18 mouse cellular contexts compared by ENCODE assay signal in the genomic region with DNA sequence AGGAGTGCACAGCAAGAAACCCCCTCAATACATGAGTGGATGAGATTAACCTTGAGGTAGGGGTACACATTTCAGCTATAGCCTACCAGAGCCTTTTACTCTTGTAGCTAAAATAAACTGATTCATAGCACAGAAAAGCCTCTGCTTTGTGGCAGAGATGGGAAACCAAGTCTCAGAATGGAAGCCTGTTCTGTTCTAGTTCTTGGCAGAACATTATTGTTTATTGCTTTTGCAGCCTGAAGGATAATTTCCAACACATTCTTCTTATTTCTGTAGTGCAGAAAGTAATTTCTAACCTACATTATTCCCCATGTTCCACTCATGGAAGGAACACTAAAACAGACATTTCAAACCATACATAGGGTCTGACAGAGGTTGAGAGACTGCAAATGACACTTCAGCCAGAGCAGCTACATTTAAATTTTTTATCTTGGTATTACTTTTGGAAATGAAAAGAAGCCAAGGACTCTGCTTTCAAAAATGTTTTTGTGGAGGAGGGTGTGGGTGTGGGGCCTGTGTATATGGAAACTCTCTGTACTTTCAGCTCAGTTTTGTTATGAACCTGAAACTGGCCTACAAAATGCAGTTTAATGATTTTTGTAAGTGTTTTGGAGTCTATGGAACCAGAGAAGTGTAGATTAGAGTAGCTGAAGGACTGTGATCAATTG. TPM values are rescaled to one million over a fixed set of nuclear protein-coding genes. Genes with fewer than 3 reads are reported as not detected.
A peak's percentile ranks its signal among the peaks of the same experiment; 100 is the strongest.
DNase-seq lines count a peak whose midpoint lies in the region; ATAC-seq and TF ChIP-seq lines count a peak whose summit lies in the region.
"Had no signal": no experiment of that assay in that cellular context is flagged by ENCODE, and none has a peak within 500 bp of the region (broad histone marks: within the 10 kb centered on the region; RNA-seq: fewer than 3 reads in every experiment).

No protein-coding gene starts in this region.

- no peak overlapping the region for H3K9ac ChIP-seq in heart, adult 2 months (ENCODE audit: low read depth, low read length)
- no peak overlapping the region for H3K9ac ChIP-seq in stomach, postnatal 0 days (ENCODE audit: low read length)
- H3K9ac ChIP-seq: embryonic facial prominence, embryonic 13.5 days; forebrain, embryonic 15.5 days; limb, embryonic 15.5 days; midbrain, embryonic 15.5 days had no signal

- intact Hi-C loops in heart, adult 2 months (cut with DNase I), result no loop called here

- no peak for ATAC-seq in stomach, postnatal 0 days (ENCODE audit: low FRiP score, low TSS enrichment)
- no peak for ATAC-seq in granulocyte monocyte progenitor cell, adult 5-6 weeks (replicated peaks; ENCODE audit: poor library complexity, severe bottlenecking)
- ATAC-seq: forebrain, embryonic 15.5 days; midbrain, embryonic 15.5 days; Patski had no signal

- H3K36me3 ChIP-seq in heart, adult 2 months (ENCODE audit: control insufficient read depth, insufficient read depth, low read length), result peaks cover 11% of the 10 kb centered on the region
- no peaks in the 10 kb centered on the region for H3K36me3 ChIP-seq in heart, embryonic 10.5 days
- H3K36me3 ChIP-seq in stomach, postnatal 0 days (ENCODE audit: control insufficient read depth, insufficient read depth, low read length), result no peaks in the 10 kb centered on the region
- H3K36me3 ChIP-seq: embryonic facial prominence, embryonic 13.5 days; forebrain, embryonic 15.5 days; limb, embryonic 15.5 days; midbrain, embryonic 15.5 days had no signal

- H3K9me3 ChIP-seq in heart, embryonic 10.5 days, result no peaks in the 10 kb centered on the region
- H3K9me3 ChIP-seq in stomach, postnatal 0 days (ENCODE audit: control insufficient read depth, low read length), result no peaks in the 10 kb centered on the region
- H3K9me3 ChIP-seq: embryonic facial prominence, embryonic 13.5 days; forebrain, embryonic 15.5 days; limb, embryonic 15.5 days; midbrain, embryonic 15.5 days had no signal

- H3K4me1 ChIP-seq in heart, adult 2 months (ENCODE audit: control insufficient read depth, insufficient read depth, low read length), result peaks cover 12% of the 10 kb centered on the region
- peaks cover 10% of the 10 kb centered on the region for H3K4me1 ChIP-seq in heart, embryonic 10.5 days
- H3K4me1 ChIP-seq in stomach, postnatal 0 days (replicated peaks; ENCODE audit: control insufficient read depth, insufficient read depth), result no peaks in the 10 kb centered on the region; the same call in 1 of the 2 replicates

- peak; percentile 8 to 60 for DNase-seq in adrenal gland, adult (ENCODE audit: inconsistent age in 2 of 2, low spot score in 1 of 2)
- no peak for DNase-seq in adrenal gland, adult 18-20 months (ENCODE audit: low spot score in 2 of 2)
- DNase-seq in heart, adult 2 months, result no peak
- no peak for DNase-seq in heart, embryonic 10.5 days (ENCODE audit: low spot score)
- peak; percentile 5 for DNase-seq in ovary, adult 18-20 months (ENCODE audit: low spot score)
- no peak for DNase-seq in ovary, postnatal 14 days (ENCODE audit: low spot score)
- DNase-seq in stomach, postnatal 0 days (ENCODE audit: low spot score), result no peak
- DNase-seq: cerebellum, adult 11 months; cerebellum, postnatal 36 days; kidney, adult 9 months; lung, adult 18-20 months had no signal

- H3K4me2 ChIP-seq in stomach, postnatal 0 days (replicated peaks; ENCODE audit: low read depth), result no peak overlapping the region
- H3K4me2 ChIP-seq: embryonic facial prominence, embryonic 13.5 days; forebrain, embryonic 15.5 days; limb, embryonic 15.5 days; midbrain, embryonic 15.5 days had no signal

- H3K27me3 ChIP-seq in heart, adult 2 months (ENCODE audit: control insufficient read depth, insufficient read depth, low read length), result no peaks in the 10 kb centered on the region
- peaks cover 6% of the 10 kb centered on the region for H3K27me3 ChIP-seq in heart, embryonic 10.5 days (ENCODE audit: insufficient read depth, poor library complexity, severe bottlenecking)
- H3K27me3 ChIP-seq in stomach, postnatal 0 days (ENCODE audit: control insufficient read depth, insufficient read depth, low read length), result no peaks in the 10 kb centered on the region
- H3K27me3 ChIP-seq: CH12.LX; embryonic facial prominence, embryonic 13.5 days; forebrain, embryonic 15.5 days; limb, embryonic 15.5 days; midbrain, embryonic 15.5 days; Patski had no signal

- TF ChIP-seq CTCF in heart, adult 2 months (IDR thresholded peaks at IDR 0.05), result no peak
- no peak for TF ChIP-seq CTCF in stomach, postnatal 0 days (IDR thresholded peaks at IDR 0.05; ENCODE audit: low read depth)

- no peak for TF ChIP-seq POLR2A in heart, adult 2 months (IDR thresholded peaks at IDR 0.05; ENCODE audit: insufficient read depth, low read depth, low read length)

- no peaks in the 10 kb centered on the region for H3K79me2 ChIP-seq in heart, adult 2 months (replicated peaks; ENCODE audit: control insufficient read depth, insufficient read depth, low read length)

- peak overlapping the region; percentile 38 for H3K27ac ChIP-seq in heart, adult 2 months
- H3K27ac ChIP-seq in heart, embryonic 10.5 days, result no peak overlapping the region
- 0 out of 2 replicates have a peak overlapping the region, but pooled peaks have one; percentile 2 for H3K27ac ChIP-seq in stomach, postnatal 0 days (replicated peaks)
- H3K27ac ChIP-seq: embryonic facial prominence, embryonic 13.5 days; forebrain, embryonic 15.5 days; limb, embryonic 15.5 days; midbrain, embryonic 15.5 days had no signal

- TF ChIP-seq EP300 in heart, adult 2 months (IDR thresholded peaks at IDR 0.05; ENCODE audit: insufficient read depth, low read depth, low read length), result no peak
- TF ChIP-seq EP300 in stomach, postnatal 0 days (optimal IDR thresholded peaks at IDR 0.05), result no peak

- no peak overlapping the region for H3K4me3 ChIP-seq in heart, adult 2 months
- no peak overlapping the region for H3K4me3 ChIP-seq in heart, embryonic 10.5 days
- no peak overlapping the region for H3K4me3 ChIP-seq in stomach, postnatal 0 days (ENCODE audit: low read depth, low read length)
- H3K4me3 ChIP-seq: embryonic facial prominence, embryonic 13.5 days; forebrain, embryonic 15.5 days; limb, embryonic 15.5 days; midbrain, embryonic 15.5 days had no signal

RNA-seq across cellular contexts. Expression of a gene that starts 56.9 kb away (rescaled TPM):
- total RNA-seq in adrenal gland, adult 18-20 months (2021), result 10 to 100 TPM; 30.9 to 52.3 TPM
- 10 to 100 TPM; 73.6 to 92.6 TPM for total RNA-seq in heart, adult 2 months (2021)
- 86.5 and 172 TPM in 2 replicates for polyA plus RNA-seq in heart, adult 2 months (2012; rRNA removed)
- 59.9 and 62.6 TPM in 2 replicates for polyA plus RNA-seq in heart, embryonic 10.5 days (2016; fragmentation: Nextera tagmentation; extraction: Ambion mirVana)
- 49.9 and 54.8 TPM in 2 replicates for polyA plus RNA-seq in stomach, postnatal 0 days (2015; fragmentation: Nextera tagmentation; extraction: Ambion mirVana)
- total RNA-seq in granulocyte monocyte progenitor cell, adult 5-6 weeks (2014; fragmentation: Nextera tagmentation), result 225 and 231 TPM in 2 replicates
- total RNA-seq in granulocyte monocyte progenitor cell, adult 5-6 weeks (2017), result 260 and 264 TPM in 2 replicates
- total RNA-seq: CH12.LX had no signal

Comparison
In these comparisons a context has a peak if more than half of its experiments do, and no peak if none do; other contexts are left out.
1. DNase-seq: peak in adrenal gland, adult (2 of 2) and ovary, adult 18-20 months (single experiment); none in adrenal gland, adult 18-20 months (0 of 2), heart, adult 2 months (0 of 2), heart, embryonic 10.5 days (single experiment), ovary, postnatal 14 days (single experiment) and stomach, postnatal 0 days (single experiment).